Mouse (Mus musculus) olfactory bulb, adult 2 months (tissue): Measurements from ENCODE around the gene Ssh1. TPM values are rescaled to one million over a fixed set of nuclear protein-coding genes. Genes with fewer than 3 reads are reported as not detected.

Source experiments
- H3K27ac ChIP-seq: fragments of 200-500 bp; 2 replicates; pipeline ENCODE4 v1.5.1; 2012; ENCODE audit warnings: low read depth, low read length; ENCODE audit not compliant: insufficient read depth
- H3K4me1 ChIP-seq: fragments of 200-500 bp; 2 replicates; pipeline ENCODE4 v1.6.1; 2012; ENCODE audit warnings: low read length; ENCODE audit not compliant: control insufficient read depth, insufficient read depth
- H3K4me3 ChIP-seq: fragments of 200-500 bp; 2 replicates; pipeline ENCODE4 v1.5.1; 2012; ENCODE audit warnings: mild to moderate bottlenecking, low read depth, low read length, moderate library complexity; ENCODE audit not compliant: insufficient read depth
- CTCF ChIP-seq: fragments of 200-500 bp; IDR thresholded peaks from 2 replicates; pipeline ENCODE4 v1.5.1; 2012; ENCODE audit warnings: low read depth, mild to moderate bottlenecking, low read length, moderate library complexity; ENCODE audit not compliant: insufficient read depth
- POLR2A ChIP-seq: fragments of 200-500 bp; IDR thresholded peaks from 2 replicates; pipeline ENCODE4 v1.6.1; 2012; ENCODE audit warnings: mild to moderate bottlenecking, low read depth, low read length, moderate library complexity; ENCODE audit not compliant: insufficient read depth
- WGBS: fragments of 180-500 bp; shearing (Covaris S2); methylation state at CpG from one replicate; pipeline ENCODE4 v1.1.7; 2018; 5-methylcytosine and 5-hydroxymethylcytosine counted together
- polyA plus RNA-seq: library from polyadenylated mRNA; stranded (reverse); fragments of >200 nt; gene quantifications from 2 replicates; pipeline ENCODE4 v1.2.4, GENCODE M21; 2012; ENCODE audit warnings: low replicate concordance; ENCODE audit not compliant: missing spikeins, insufficient read depth, insufficient read length

Ssh1 gene
- polyA plus RNA-seq, 1 experiment = not detected

DNA sequence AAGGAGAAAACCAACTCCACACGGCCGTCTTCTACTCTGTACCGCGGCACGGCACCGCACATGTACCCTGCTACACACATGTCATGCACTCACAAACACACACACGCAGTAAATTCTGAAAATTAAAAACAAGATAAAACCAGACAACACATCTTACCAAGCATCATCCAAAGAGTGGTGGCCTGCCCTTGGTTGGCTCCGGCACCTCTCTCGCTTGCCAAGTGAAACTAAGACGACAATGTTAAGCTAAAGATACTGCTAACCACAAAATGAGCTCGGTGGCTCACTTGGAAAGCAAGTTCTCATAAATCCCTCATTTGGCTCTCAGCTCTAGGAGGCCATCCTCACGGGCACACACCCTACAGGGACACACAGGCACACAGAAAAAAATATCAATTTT lies 94.2 kb downstream of the Ssh1 start:
- TF ChIP-seq POLR2A = no peak
- TF ChIP-seq CTCF = no peak
- 82% methylated on average over 12 of the region's 12 CpGs for WGBS
- H3K4me3 ChIP-seq = no peak overlapping the region
- H3K4me1 ChIP-seq = peaks cover 37% of the 10 kb centered on the region
- no peak overlapping the region for H3K27ac ChIP-seq

GRCm38 (mm10) chr5:113892005-113892404 lies 101.7 kb downstream of the Ssh1 start:
- TF ChIP-seq CTCF (no peak), POLR2A (no peak)
- H3K27ac ChIP-seq = no peak overlapping the region
- WGBS = 73% methylated on average over 7 of the region's 7 CpGs

GRCm38 (mm10) chr5:113890874-113891273 lies 102.8 kb downstream of the Ssh1 start:
- H3K27ac ChIP-seq = no peak overlapping the region
- WGBS = 75% methylated on average over 18 of the region's 18 CpGs
- TF ChIP-seq POLR2A (no peak), CTCF (no peak)
- no peak overlapping the region for H3K4me3 ChIP-seq
- peaks cover 32% of the 10 kb centered on the region for H3K4me1 ChIP-seq

More at GRCm38 (mm10) chr5:113892005-113892404, 101.7 kb downstream of the Ssh1 start:
- Histone ChIP-seq H3K4me1 (peaks cover 33% of the 10 kb centered on the region), H3K4me3 (no peak overlapping the region)

DNA sequence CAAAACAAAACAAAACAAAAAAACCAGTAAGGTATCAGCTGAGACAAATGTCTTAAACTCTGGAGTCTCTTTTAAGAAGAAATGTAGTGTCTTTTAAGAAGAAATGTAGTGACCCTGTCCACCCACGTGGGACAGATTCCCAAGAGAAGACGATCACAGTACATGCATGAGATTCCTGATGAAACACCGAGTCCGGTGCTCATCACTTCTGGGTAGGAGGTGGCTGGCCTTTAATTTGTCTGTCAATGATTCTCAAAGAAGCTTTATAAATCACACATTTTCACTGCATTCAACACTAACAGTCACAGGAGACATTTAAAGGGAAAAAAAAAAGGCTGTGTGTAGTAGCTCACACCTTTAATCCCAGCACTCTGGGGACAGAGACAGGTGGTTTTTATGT lies 103.8 kb downstream of the Ssh1 start:
- H3K4me3 ChIP-seq = no peak overlapping the region
- 55% methylated on average over 4 of the region's 4 CpGs for WGBS
- TF ChIP-seq POLR2A (no peak), CTCF (no peak)
- H3K4me1 ChIP-seq = peaks cover 33% of the 10 kb centered on the region
- no peak overlapping the region for H3K27ac ChIP-seq

DNA sequence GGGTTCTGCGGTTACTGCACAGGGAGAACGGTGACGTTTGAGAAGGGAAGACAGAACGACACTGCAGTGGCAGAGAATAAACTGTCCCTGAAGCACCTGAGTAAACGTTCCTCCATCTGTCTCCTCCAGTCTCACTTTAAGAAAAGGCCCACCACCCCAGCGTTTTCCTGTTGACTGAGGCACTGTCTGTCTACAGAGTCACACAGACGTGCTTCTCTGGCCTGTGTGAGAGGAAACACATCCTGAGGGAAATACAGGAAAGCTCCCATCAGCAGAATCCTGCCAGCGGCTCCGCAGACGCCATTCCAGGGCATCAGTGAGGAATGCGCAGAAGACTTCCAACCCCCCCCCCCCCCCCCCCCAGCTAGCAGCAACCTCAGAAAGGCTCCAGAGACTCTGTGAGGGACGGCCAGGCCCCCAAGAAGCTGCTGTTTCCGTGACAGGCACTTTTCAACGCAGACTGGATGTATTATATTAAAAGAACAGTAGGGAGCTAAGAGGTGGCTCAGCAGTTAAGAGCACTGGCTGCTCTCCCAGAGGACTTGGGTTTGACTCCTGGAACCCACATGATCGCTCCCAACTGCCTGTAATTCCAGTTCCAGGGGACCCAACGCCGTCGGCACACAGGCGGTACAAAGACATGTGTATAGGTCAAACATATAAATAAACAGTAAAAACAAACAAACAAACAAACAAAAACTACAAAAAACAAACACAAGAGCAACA lies 104.3 kb downstream of the Ssh1 start:
- H3K4me1 ChIP-seq = peaks cover 36% of the 10 kb centered on the region
- H3K27ac ChIP-seq = no peak overlapping the region
- WGBS = 39% methylated on average over 19 of the region's 19 CpGs

GRCm38 (mm10) chr5:113888186-113888795 lies 105.4 kb downstream of the Ssh1 start:
- WGBS = 91% methylated on average over 5 of the region's 5 CpGs
- TF ChIP-seq CTCF = no peak
- no peak for TF ChIP-seq POLR2A
- H3K4me3 ChIP-seq = no peak overlapping the region
- H3K27ac ChIP-seq = no peak overlapping the region
- peaks cover 37% of the 10 kb centered on the region for H3K4me1 ChIP-seq

More for the DNA sequence above, 104.3 kb downstream of the Ssh1 start:
- TF ChIP-seq POLR2A (no peak), CTCF (no peak)
- no peak overlapping the region for H3K4me3 ChIP-seq

- Histone ChIP-seq H3K27ac (no peak overlapping the region), H3K4me3 (no peak overlapping the region), H3K4me1 (peaks cover 48% of the 10 kb centered on the region)
- 35% methylated on average over 11 of the region's 11 CpGs for WGBS
- TF ChIP-seq CTCF = no peak
- TF ChIP-seq POLR2A = no peak
These were observed 106.6 kb downstream of the Ssh1 start for GRCm38 (mm10) chr5:113887132-113887531.

Other genes starting within 250 kb of the Ssh1 start
- not detected in 2 replicates for gene Sart3, start 221.4 kb downstream of the Ssh1 start, polyA plus RNA-seq
- not detected in 2 replicates for gene Iscu, start 221.1 kb downstream of the Ssh1 start, polyA plus RNA-seq
- not detected in 2 replicates for gene Tmem119, start 193.4 kb downstream of the Ssh1 start, polyA plus RNA-seq
- 486 TPM in 1 of 2 replicates, not detected in the other for gene Selplg, start 161.2 kb downstream of the Ssh1 start, polyA plus RNA-seq
- gene Coro1c, start 85.1 kb downstream of the Ssh1 start, polyA plus RNA-seq = not detected in 2 replicates
- gene Dao, start 9.8 kb upstream of the Ssh1 start, polyA plus RNA-seq = not detected in 2 replicates
- not detected in 2 replicates for gene Usp30, start 71.6 kb upstream of the Ssh1 start, polyA plus RNA-seq
- not detected in 2 replicates for gene Svop, start 97.7 kb upstream of the Ssh1 start, polyA plus RNA-seq
- not detected in 2 replicates for gene Alkbh2, start 134.3 kb upstream of the Ssh1 start, polyA plus RNA-seq
- not detected in 2 replicates for gene Ung, start 136.5 kb upstream of the Ssh1 start, polyA plus RNA-seq
- gene Acacb, start 152.6 kb upstream of the Ssh1 start, polyA plus RNA-seq = not detected in 2 replicates